Mouse (Mus musculus): ENCODE measurements around the gene Stra6l. TPM values are rescaled to one million over a fixed set of nuclear protein-coding genes. Genes with fewer than 3 reads are reported as not detected.

Stra6l gene
- polyA plus RNA-seq, 1 experiment: 6.3 TPM

GRCm38 (mm10) chr4:45917091-45917490 lies 68.6 kb downstream of the Stra6l start:
- no peaks in the 10 kb centered on the region for H3K27me3 ChIP-seq (replicated peaks; ENCODE audit: control insufficient read depth, insufficient read depth, low read length)
- 47% methylated on average over 7 of the region's 7 CpGs for whole genome bisulfite sequencing
- no peak for DNase-seq

GRCm38 (mm10) chr4:45921663-45922435 lies 73.4 kb downstream of the Stra6l start:
- 79% methylated on average over 10 of the region's 10 CpGs for WGBS
- H3K4me3 ChIP-seq (ENCODE audit: insufficient read depth, low read depth, low read length): no peak overlapping the region
- no peak for TF ChIP-seq CTCF (conservative IDR thresholded peaks at IDR 0.05; ENCODE audit: insufficient read depth, insufficient read length, low read depth, low read length)
- TF ChIP-seq POLR2A (IDR thresholded peaks at IDR 0.05; ENCODE audit: low read depth, low read length): no peak
- H3K27ac ChIP-seq (ENCODE audit: insufficient read depth, low read depth, low read length): no peak overlapping the region
- no peaks in the 10 kb centered on the region for H3K27me3 ChIP-seq (replicated peaks; ENCODE audit: control insufficient read depth, insufficient read depth, low read length)
- H3K36me3 ChIP-seq (ENCODE audit: control insufficient read depth, insufficient read depth, low read length): no peaks in the 10 kb centered on the region
- no peak for DNase-seq
- H3K4me1 ChIP-seq (ENCODE audit: control insufficient read depth, insufficient read depth, low read length): no peaks in the 10 kb centered on the region

More at GRCm38 (mm10) chr4:45917091-45917490, 68.6 kb downstream of the Stra6l start:
- TF ChIP-seq CTCF (conservative IDR thresholded peaks at IDR 0.05; ENCODE audit: insufficient read depth, insufficient read length, low read depth, low read length): no peak
- no peak for TF ChIP-seq POLR2A (IDR thresholded peaks at IDR 0.05; ENCODE audit: low read depth, low read length)
- Histone ChIP-seq H3K4me3 (ENCODE audit: insufficient read depth, low read depth, low read length) (no peak overlapping the region), H3K27ac (ENCODE audit: insufficient read depth, low read depth, low read length) (no peak overlapping the region), H3K4me1 (ENCODE audit: control insufficient read depth, insufficient read depth, low read length) (no peaks in the 10 kb centered on the region), H3K36me3 (ENCODE audit: control insufficient read depth, insufficient read depth, low read length) (no peaks in the 10 kb centered on the region)

- WGBS: 88% methylated on average over 4 of the region's 4 CpGs
- no peaks in the 10 kb centered on the region for H3K27me3 ChIP-seq (replicated peaks; ENCODE audit: control insufficient read depth, insufficient read depth, low read length)
- no peaks in the 10 kb centered on the region for H3K36me3 ChIP-seq (ENCODE audit: control insufficient read depth, insufficient read depth, low read length)
- TF ChIP-seq CTCF (conservative IDR thresholded peaks at IDR 0.05; ENCODE audit: insufficient read depth, insufficient read length, low read depth, low read length) (no peak), POLR2A (IDR thresholded peaks at IDR 0.05; ENCODE audit: low read depth, low read length) (no peak)
- H3K4me3 ChIP-seq (ENCODE audit: insufficient read depth, low read depth, low read length): no peak overlapping the region
- no peak overlapping the region for H3K27ac ChIP-seq (ENCODE audit: insufficient read depth, low read depth, low read length)
- no peak for DNase-seq
- no peaks in the 10 kb centered on the region for H3K4me1 ChIP-seq (ENCODE audit: control insufficient read depth, insufficient read depth, low read length)
Measured at GRCm38 (mm10) chr4:45924011-45924410, 75.5 kb downstream of the Stra6l start.

GRCm38 (mm10) chr4:45928561-45928960 lies 80.1 kb downstream of the Stra6l start:
- DNase-seq: no peak
- Histone ChIP-seq H3K4me1 (ENCODE audit: control insufficient read depth, insufficient read depth, low read length) (no peaks in the 10 kb centered on the region), H3K36me3 (ENCODE audit: control insufficient read depth, insufficient read depth, low read length) (no peaks in the 10 kb centered on the region), H3K27me3 (replicated peaks; ENCODE audit: control insufficient read depth, insufficient read depth, low read length) (no peaks in the 10 kb centered on the region), H3K27ac (ENCODE audit: insufficient read depth, low read depth, low read length) (no peak overlapping the region), H3K4me3 (ENCODE audit: insufficient read depth, low read depth, low read length) (no peak overlapping the region)
- WGBS: 63% methylated on average over 4 of the region's 4 CpGs
- TF ChIP-seq POLR2A (IDR thresholded peaks at IDR 0.05; ENCODE audit: low read depth, low read length) (no peak), CTCF (conservative IDR thresholded peaks at IDR 0.05; ENCODE audit: insufficient read depth, insufficient read length, low read depth, low read length) (no peak)

Other genes starting within 250 kb of the Stra6l start
- 4.2 and 5.8 TPM in 2 replicates for gene Aldh1b1, start 49.6 kb upstream of the Stra6l start, polyA plus RNA-seq (2012; rRNA removed)
- gene Igfbpl1, start 21.7 kb upstream of the Stra6l start, polyA plus RNA-seq (2012; rRNA removed): not detected in 2 replicates
- 0.17 and 0.34 TPM in 2 replicates for gene Ccdc180, start 41.6 kb downstream of the Stra6l start, polyA plus RNA-seq (2012; rRNA removed)
- gene Tdrd7, start 116.7 kb downstream of the Stra6l start, polyA plus RNA-seq (2012; rRNA removed): 13.2 and 19.1 TPM in 2 replicates
- 0.80 and 2.3 TPM in 2 replicates for gene Tmod1, start 190.3 kb downstream of the Stra6l start, polyA plus RNA-seq (2012; rRNA removed)